Mouse (Mus musculus) kidney, postnatal 0 days (tissue): ENCODE data around the gene Sdhaf2. TPM values are rescaled to one million over a fixed set of nuclear protein-coding genes. Genes with fewer than 3 reads are reported as not detected.

ENCODE experiments used
- ATAC-seq: fragments of 200-750 bp; cut with Nextera tagmentation; replicated peaks from 2 replicates; pipeline ENCODE4 v1.8.0; 2017; ENCODE audit warnings: low read depth, moderate number of reproducible peaks, moderate TSS enrichment, moderate library complexity; ENCODE audit not compliant: low FRiP score
- DNase-seq: peaks from one replicate; pipeline ENCODE4 v3.0.0-alpha.2; 2016; ENCODE audit warnings: low spot score
- H3K27ac ChIP-seq: fragments of 300-500 bp; sonication (generic); 2 replicates; pipeline ENCODE4 v1.5.1; 2014; ENCODE audit warnings: mild to moderate bottlenecking
- H3K27me3 ChIP-seq: fragments of 300-500 bp; sonication (generic); 2 replicates; pipeline ENCODE4 v1.6.1; 2014; ENCODE audit warnings: low read length, mixed read lengths; ENCODE audit not compliant: insufficient read depth
- H3K36me3 ChIP-seq: fragments of 300-500 bp; sonication (generic); 2 replicates; pipeline ENCODE4 v1.6.1; 2014; ENCODE audit warnings: low read length, mixed read lengths; ENCODE audit not compliant: insufficient read depth
- H3K4me1 ChIP-seq: fragments of 300-500 bp; sonication (generic); replicated peaks from 2 replicates; pipeline ENCODE4 v1.6.1; 2014; ENCODE audit warnings: antibody characterized with exemption, low read length, mixed read lengths; ENCODE audit not compliant: insufficient read depth
- H3K4me2 ChIP-seq: fragments of 300-500 bp; sonication (generic); 2 replicates; pipeline ENCODE4 v1.6.1; 2014; ENCODE audit warnings: mild to moderate bottlenecking, low read length, moderate library complexity, mixed read lengths
- H3K4me3 ChIP-seq: fragments of 300-500 bp; sonication (generic); replicated peaks from 2 replicates; pipeline ENCODE4 v1.5.1; 2014; ENCODE audit warnings: low read depth, low read length
- H3K9ac ChIP-seq: fragments of 300-500 bp; sonication (generic); 2 replicates; pipeline ENCODE4 v1.6.1; 2014; ENCODE audit warnings: low read depth, low read length
- H3K9me3 ChIP-seq: fragments of 300-500 bp; sonication (generic); replicated peaks from 2 replicates; pipeline ENCODE4 v1.6.1; 2016; ENCODE audit warnings: low read length, inconsistent platforms, mixed read lengths
- CTCF ChIP-seq: IDR thresholded peaks from 2 replicates; pipeline ENCODE4 v1.5.1; 2016; ENCODE audit warnings: antibody characterized with exemption, low read depth, mild to moderate bottlenecking, moderate library complexity
- WGBS: fragments of 180-500 bp; shearing (Covaris S2); extraction: QIAGEN DNeasy Blood & Tissue Kit; methylation state at CpG from one replicate; pipeline ENCODE4 v1.1.7; 2014; 5-methylcytosine and 5-hydroxymethylcytosine counted together
- polyA plus RNA-seq: library from polyadenylated mRNA; unstranded; fragments of >200 nt; fragmentation: Nextera tagmentation; extraction: Ambion mirVana; gene quantifications from 2 replicates; pipeline ENCODE4 v1.2.1, GENCODE M21; 2015

The Sdhaf2 gene
- polyA plus RNA-seq, 1 experiment from 2014 or later: 55.3 TPM

GRCm38 (mm10) chr19:10482703-10483102, 43.2 kb downstream of the Sdhaf2 start, which contains the start of gene Ppp1r32:
Gene Ppp1r32 (minus strand): TSS chr19:10482928.
- no peaks in the 10 kb centered on the region for H3K27me3 ChIP-seq
- H3K9me3 ChIP-seq: no peaks in the 10 kb centered on the region
- no peak within 1 kb of the TSS for H3K9ac ChIP-seq
- ATAC-seq (no peak), DNase-seq (peak; percentile 36)
- no peaks in the 10 kb centered on the region for H3K4me1 ChIP-seq
- H3K4me3 ChIP-seq: no peak within 1 kb of the TSS
- H3K36me3 ChIP-seq: no peaks in the 10 kb centered on the region
- 38% methylated on average over 6 of the region's 6 CpGs for WGBS
- TF ChIP-seq CTCF: no peak
- H3K27ac ChIP-seq: no peak within 1 kb of the TSS
- no peak within 1 kb of the TSS for H3K4me2 ChIP-seq

DNA sequence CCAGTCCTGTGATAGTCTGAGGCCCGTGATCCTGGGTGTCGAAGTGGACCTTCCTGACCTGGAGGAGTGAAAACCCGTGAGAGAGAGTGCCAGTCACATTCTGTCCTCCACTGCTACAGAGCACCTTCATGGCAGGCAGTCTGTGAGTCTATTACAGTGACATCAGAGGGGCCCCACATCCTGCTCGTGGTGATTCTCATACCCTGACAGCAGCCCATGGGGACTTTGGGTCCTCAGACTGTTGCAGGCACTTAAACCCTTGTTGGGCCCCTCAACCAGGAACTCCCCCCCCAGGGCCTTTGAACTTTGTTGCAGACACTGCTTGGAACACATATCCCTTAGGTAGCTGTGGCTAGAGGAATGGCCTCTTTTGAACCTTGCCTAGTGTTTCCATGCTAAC, 46.4 kb downstream of the Sdhaf2 start:
- H3K4me1 ChIP-seq: no peaks in the 10 kb centered on the region
- no peak overlapping the region for H3K4me3 ChIP-seq
- no peak overlapping the region for H3K9ac ChIP-seq
- no peak overlapping the region for H3K4me2 ChIP-seq
- H3K27ac ChIP-seq: no peak overlapping the region
- H3K36me3 ChIP-seq: no peaks in the 10 kb centered on the region
- no peaks in the 10 kb centered on the region for H3K9me3 ChIP-seq
- TF ChIP-seq CTCF: no peak
- DNase-seq: no peak
- no peaks in the 10 kb centered on the region for H3K27me3 ChIP-seq
- ATAC-seq: no peak
- WGBS: 42% methylated on average over 4 of the region's 4 CpGs

GRCm38 (mm10) chr19:10473779-10474178, 52.2 kb downstream of the Sdhaf2 start:
- Histone ChIP-seq H3K4me2 (no peak overlapping the region), H3K4me3 (no peak overlapping the region), H3K27me3 (no peaks in the 10 kb centered on the region), H3K4me1 (no peaks in the 10 kb centered on the region), H3K27ac (no peak overlapping the region), H3K9me3 (no peaks in the 10 kb centered on the region), H3K9ac (no peak overlapping the region), H3K36me3 (no peaks in the 10 kb centered on the region)
- 28% methylated on average over 6 of the region's 6 CpGs for WGBS
- no peak for ATAC-seq
- 0 out of 2 replicates have a peak, but pooled peaks have one; percentile 4 for TF ChIP-seq CTCF
- no peak for DNase-seq

- Histone ChIP-seq H3K4me3 (no peak overlapping the region), H3K4me2 (no peak overlapping the region), H3K9ac (no peak overlapping the region), H3K36me3 (no peaks in the 10 kb centered on the region), H3K9me3 (no peaks in the 10 kb centered on the region), H3K4me1 (no peaks in the 10 kb centered on the region), H3K27ac (no peak overlapping the region), H3K27me3 (no peaks in the 10 kb centered on the region)
- whole genome bisulfite sequencing: 69% methylated on average over 3 of the region's 3 CpGs
- DNase-seq: no peak
- no peak for TF ChIP-seq CTCF
- no peak for ATAC-seq
These were observed 53.0 kb downstream of the Sdhaf2 start for GRCm38 (mm10) chr19:10472958-10473357.

DNA sequence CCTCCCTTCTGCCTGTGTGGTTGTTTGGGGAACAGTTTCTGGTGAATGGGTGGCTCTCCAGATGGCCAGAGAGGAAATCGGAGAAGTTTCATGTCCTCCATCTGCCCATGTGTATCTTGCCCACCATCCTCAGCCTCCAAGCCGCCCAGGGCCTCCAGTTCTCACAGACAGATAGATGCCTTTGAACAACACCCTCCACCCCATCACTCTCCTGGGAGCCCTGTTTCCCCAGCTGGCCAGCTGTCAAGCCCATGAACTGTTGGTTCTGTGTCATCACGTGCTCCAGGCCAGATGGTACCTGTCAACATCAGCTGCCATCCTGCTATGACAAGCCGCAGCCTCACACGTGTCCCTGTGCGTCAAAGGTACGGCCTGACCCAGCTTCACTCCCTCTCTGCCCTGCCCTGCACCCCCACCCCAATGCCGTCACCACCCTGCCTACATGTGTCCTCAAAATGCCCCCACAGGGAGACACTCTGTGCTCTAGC, 56.7 kb downstream of the Sdhaf2 start:
- Histone ChIP-seq H3K36me3 (no peaks in the 10 kb centered on the region), H3K27ac (no peak overlapping the region), H3K4me3 (no peak overlapping the region), H3K4me2 (no peak overlapping the region), H3K27me3 (no peaks in the 10 kb centered on the region), H3K9me3 (no peaks in the 10 kb centered on the region), H3K9ac (no peak overlapping the region), H3K4me1 (no peaks in the 10 kb centered on the region)
- ATAC-seq (0 out of 2 replicates have a peak, but pooled peaks have one; percentile 36), DNase-seq (no peak)
- TF ChIP-seq CTCF: no peak
- 34% methylated on average over 8 of the region's 8 CpGs for WGBS

DNA sequence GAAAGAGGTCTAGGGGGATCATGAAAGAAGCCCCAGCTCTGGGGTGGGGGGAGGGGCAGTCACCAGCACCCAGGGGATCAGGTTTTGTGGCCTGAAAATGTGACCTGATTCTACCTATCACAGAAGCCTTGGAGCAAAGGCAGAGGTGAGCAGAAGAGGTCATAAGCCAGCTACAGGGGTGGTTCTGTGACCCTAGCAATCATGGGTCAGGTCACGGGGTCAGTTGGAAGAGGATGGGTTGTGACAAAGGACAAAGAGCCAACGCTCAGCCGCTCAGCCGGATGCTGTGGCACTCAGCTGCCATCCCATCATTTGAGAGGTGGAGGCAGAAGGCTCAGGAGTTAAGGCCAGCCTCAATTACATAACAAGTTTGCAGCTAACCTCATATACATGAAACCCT, 61.5 kb downstream of the Sdhaf2 start:
- H3K27me3 ChIP-seq: peaks cover 6% of the 10 kb centered on the region; the same call in 1 of the 2 replicates
- no peaks in the 10 kb centered on the region for H3K9me3 ChIP-seq
- H3K9ac ChIP-seq: no peak overlapping the region
- no peak overlapping the region for H3K27ac ChIP-seq
- no peaks in the 10 kb centered on the region for H3K36me3 ChIP-seq
- no peak for TF ChIP-seq CTCF
- H3K4me2 ChIP-seq: no peak overlapping the region
- H3K4me1 ChIP-seq: no peaks in the 10 kb centered on the region
- DNase-seq: no peak
- 47% methylated on average over 4 of the region's 4 CpGs for WGBS
- no peak overlapping the region for H3K4me3 ChIP-seq
- ATAC-seq: no peak

GRCm38 (mm10) chr19:10461584-10461983, 64.4 kb downstream of the Sdhaf2 start:
- H3K9ac ChIP-seq: no peak overlapping the region
- 24% methylated on average over 7 of the region's 7 CpGs for WGBS
- peaks cover 4% of the 10 kb centered on the region; the same call in 1 of the 2 replicates for H3K4me1 ChIP-seq
- no peak overlapping the region for H3K4me3 ChIP-seq
- no peak for TF ChIP-seq CTCF
- H3K4me2 ChIP-seq: no peak overlapping the region
- H3K27ac ChIP-seq: no peak overlapping the region
- DNase-seq (no peak), ATAC-seq (no peak)
- peaks cover 12% of the 10 kb centered on the region for H3K27me3 ChIP-seq
- H3K36me3 ChIP-seq: no peaks in the 10 kb centered on the region
- no peaks in the 10 kb centered on the region for H3K9me3 ChIP-seq
